Mouse (Mus musculus) spleen, adult 2 months (tissue): ENCODE measurements around the gene Cnn3. TPM values are rescaled to one million over a fixed set of nuclear protein-coding genes. Genes with fewer than 3 reads are reported as not detected.

Experiments
- DNase-seq, 2 experiments: peaks; one replicate each; pipeline versions ENCODE4 v3.0.0 to v3.0.0-alpha.2; 2012 to 2021; ENCODE audit warnings: low spot score in 2 of 2, low read depth in 1 of 2
- H3K27ac ChIP-seq: fragments of 200-500 bp; 2 replicates; pipeline ENCODE4 v1.5.1; 2012; ENCODE audit warnings: low read length, inconsistent platforms; ENCODE audit not compliant: insufficient read depth
- H3K27me3 ChIP-seq: fragments of 200-500 bp; 2 replicates; pipeline ENCODE4 v1.6.1; 2012; ENCODE audit warnings: mild to moderate bottlenecking, moderate library complexity, low read length, inconsistent platforms; ENCODE audit not compliant: control insufficient read depth, insufficient read depth
- H3K36me3 ChIP-seq: fragments of 200-500 bp; 2 replicates; pipeline ENCODE4 v1.6.1; 2012; ENCODE audit warnings: mild to moderate bottlenecking, low read length, inconsistent platforms; ENCODE audit not compliant: control insufficient read depth, insufficient read depth
- H3K4me1 ChIP-seq: fragments of 200-500 bp; 2 replicates; pipeline ENCODE4 v1.6.1; 2011; ENCODE audit warnings: inconsistent platforms; ENCODE audit not compliant: control insufficient read depth, insufficient read depth, insufficient read length
- H3K4me3 ChIP-seq: fragments of 200-500 bp; 2 replicates; pipeline ENCODE4 v1.5.1; 2011; ENCODE audit warnings: mild to moderate bottlenecking, inconsistent platforms; ENCODE audit not compliant: insufficient read depth, insufficient read length; ENCODE audit errors: extremely low read depth
- CTCF ChIP-seq: fragments of 200-500 bp; IDR thresholded peaks from 2 replicates; pipeline ENCODE4 v1.5.1; 2011; ENCODE audit warnings: mild to moderate bottlenecking, inconsistent platforms; ENCODE audit not compliant: insufficient read depth, insufficient read length, insufficient replicate concordance; ENCODE audit errors: extremely low read depth
- POLR2A ChIP-seq: fragments of 200-500 bp; IDR thresholded peaks from 2 replicates; pipeline ENCODE4 v1.6.1; 2011; ENCODE audit warnings: low read depth, low read length, inconsistent platforms
- WGBS: fragments of 180-500 bp; shearing (Covaris S2); methylation state at CpG from one replicate; pipeline ENCODE4 v1.1.7; 2018; 5-methylcytosine and 5-hydroxymethylcytosine counted together
- polyA plus RNA-seq: library from polyadenylated mRNA; depleted of rRNA; stranded (reverse); fragments of >200 nt; gene quantifications from 2 replicates; pipeline ENCODE4 v1.2.3, GENCODE M21; 2012

Gene Cnn3
- polyA plus RNA-seq, 1 experiment: 55.7 TPM

DNA sequence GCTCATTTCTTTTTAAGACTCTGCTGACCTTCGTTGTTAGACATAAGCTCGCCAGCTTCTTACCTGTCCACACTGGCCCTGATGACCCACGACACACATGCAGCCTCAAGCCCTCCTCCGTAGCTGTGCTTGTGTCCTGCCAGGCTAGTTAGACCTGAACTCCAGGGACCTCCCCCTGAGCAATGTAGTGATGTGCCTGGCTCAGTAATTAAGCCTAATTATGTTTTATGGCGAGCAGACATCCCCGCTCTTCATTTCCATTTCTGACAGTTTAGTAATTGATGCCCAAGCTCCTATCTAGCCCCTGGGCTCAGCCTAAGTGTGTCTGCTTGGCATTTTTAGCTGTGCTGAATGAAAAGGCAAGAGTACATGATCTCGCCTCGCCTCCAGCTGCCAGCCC lies 22.3 kb downstream of the Cnn3 start:
- Histone ChIP-seq H3K4me3 (no peak overlapping the region), H3K36me3 (peaks cover 12% of the 10 kb centered on the region), H3K27ac (no peak overlapping the region), H3K27me3 (no peaks in the 10 kb centered on the region), H3K4me1 (0 out of 2 replicates have a peak, but pooled peaks cover 3% of the 10 kb centered on the region)
- no peak for DNase-seq
- WGBS: 91% methylated on average over 8 of the region's 8 CpGs
- TF ChIP-seq CTCF: no peak

DNA sequence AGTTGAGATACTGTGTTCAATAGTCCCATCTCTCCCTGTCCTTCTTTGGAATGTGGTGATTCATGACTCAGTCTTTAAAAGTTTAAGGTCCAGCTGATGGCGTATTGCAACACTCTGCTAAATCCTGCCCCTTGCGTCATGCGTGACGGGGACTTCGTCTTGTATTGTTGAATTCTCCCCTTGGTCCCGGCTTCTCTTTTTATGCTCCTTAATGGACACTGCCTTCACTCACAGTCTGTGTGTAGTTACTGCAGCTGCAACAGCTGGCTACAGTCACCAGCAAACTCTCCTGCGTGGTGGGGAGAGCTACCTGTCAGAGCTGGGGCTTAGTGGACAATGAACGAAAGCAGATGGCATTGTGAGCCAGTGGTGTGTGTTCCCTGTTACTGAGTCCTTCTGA lies 23.2 kb downstream of the Cnn3 start:
- no peak overlapping the region for H3K4me3 ChIP-seq
- no peaks in the 10 kb centered on the region for H3K27me3 ChIP-seq
- WGBS: 87% methylated on average over 8 of the region's 8 CpGs
- no peaks in the 10 kb centered on the region for H3K4me1 ChIP-seq
- no peak for DNase-seq
- TF ChIP-seq POLR2A (no peak), CTCF (no peak)
- H3K27ac ChIP-seq: no peak overlapping the region
- peaks cover 14% of the 10 kb centered on the region for H3K36me3 ChIP-seq

DNA sequence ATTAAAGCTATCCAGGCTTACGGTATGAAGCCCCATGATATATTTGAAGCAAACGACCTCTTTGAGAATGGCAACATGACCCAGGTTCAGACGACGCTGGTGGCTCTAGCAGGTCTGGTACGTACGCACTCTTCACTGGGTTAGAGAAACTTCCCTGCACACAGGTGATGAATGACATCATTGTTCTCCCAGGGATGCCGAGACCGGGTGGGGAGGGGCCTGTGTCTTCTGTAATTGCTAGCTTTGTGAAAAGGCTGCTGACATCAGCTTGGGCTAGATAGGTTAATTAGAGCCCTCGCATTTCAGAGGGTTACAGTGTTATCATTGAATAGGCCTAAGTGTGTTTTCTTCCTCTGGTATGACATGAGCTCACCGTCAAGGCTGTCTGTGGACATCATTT lies 25.1 kb downstream of the Cnn3 start:
- TF ChIP-seq CTCF: no peak
- TF ChIP-seq POLR2A: no peak

DNA sequence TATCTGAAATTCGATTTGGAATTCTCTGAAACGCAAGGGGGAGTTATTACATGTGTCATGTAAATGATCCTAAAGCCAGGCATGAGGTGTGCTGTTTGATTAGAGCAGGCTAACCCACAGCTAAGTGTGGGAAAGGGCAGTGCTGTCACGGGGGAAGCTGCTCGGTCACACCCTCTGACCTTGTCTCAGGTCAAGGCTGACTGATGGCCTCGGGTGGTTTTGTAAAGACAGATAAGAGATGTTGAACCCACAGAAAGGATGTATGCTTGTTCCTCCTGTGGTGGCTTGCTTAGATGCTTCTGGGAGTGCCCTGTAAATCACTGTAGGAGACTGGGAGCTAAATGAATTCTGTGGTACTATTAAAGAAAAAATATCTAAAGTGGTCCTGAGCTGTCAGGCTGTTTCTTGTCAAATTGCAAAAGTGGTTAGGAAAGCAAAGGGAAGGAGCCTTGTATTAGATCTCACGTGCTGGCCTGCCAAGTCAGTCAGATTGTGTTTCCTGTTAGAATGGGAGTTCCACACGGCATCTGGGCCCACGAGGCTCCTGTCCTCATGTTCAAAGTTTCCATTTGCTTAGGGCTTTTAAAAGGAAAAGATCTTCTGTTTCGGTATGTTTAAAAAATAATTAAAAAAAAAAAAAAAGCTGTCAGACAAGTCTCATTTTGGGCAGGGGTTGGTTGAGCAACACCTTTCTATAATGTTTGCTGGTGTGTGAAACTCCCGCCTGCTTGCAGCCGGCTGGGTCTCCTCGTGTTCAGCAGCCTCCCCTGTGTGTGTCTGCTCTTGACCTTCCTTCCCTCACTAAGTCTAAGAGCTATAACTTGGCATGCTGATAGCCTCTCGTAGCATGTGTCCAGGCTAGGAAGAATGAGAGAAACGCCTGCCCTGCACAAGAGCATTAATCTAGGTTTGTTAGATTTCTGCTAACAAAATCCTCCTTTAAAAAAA lies 32.5 kb downstream of the Cnn3 start:
- H3K36me3 ChIP-seq: peaks cover 12% of the 10 kb centered on the region
- WGBS: 59% methylated on average over 14 of the region's 14 CpGs
- H3K4me1 ChIP-seq: peaks cover 11% of the 10 kb centered on the region
- H3K4me3 ChIP-seq: no peak overlapping the region
- no peak overlapping the region for H3K27ac ChIP-seq
- TF ChIP-seq CTCF: no peak
- no peak for TF ChIP-seq POLR2A
- no peak for DNase-seq
- H3K27me3 ChIP-seq: no peaks in the 10 kb centered on the region

More for the DNA sequence above, 25.1 kb downstream of the Cnn3 start:
- no peak for DNase-seq
- Histone ChIP-seq H3K27ac (no peak overlapping the region), H3K27me3 (no peaks in the 10 kb centered on the region), H3K36me3 (peaks cover 23% of the 10 kb centered on the region), H3K4me3 (no peak overlapping the region), H3K4me1 (no peaks in the 10 kb centered on the region)
- 93% methylated on average over 10 of the region's 10 CpGs for WGBS

DNA sequence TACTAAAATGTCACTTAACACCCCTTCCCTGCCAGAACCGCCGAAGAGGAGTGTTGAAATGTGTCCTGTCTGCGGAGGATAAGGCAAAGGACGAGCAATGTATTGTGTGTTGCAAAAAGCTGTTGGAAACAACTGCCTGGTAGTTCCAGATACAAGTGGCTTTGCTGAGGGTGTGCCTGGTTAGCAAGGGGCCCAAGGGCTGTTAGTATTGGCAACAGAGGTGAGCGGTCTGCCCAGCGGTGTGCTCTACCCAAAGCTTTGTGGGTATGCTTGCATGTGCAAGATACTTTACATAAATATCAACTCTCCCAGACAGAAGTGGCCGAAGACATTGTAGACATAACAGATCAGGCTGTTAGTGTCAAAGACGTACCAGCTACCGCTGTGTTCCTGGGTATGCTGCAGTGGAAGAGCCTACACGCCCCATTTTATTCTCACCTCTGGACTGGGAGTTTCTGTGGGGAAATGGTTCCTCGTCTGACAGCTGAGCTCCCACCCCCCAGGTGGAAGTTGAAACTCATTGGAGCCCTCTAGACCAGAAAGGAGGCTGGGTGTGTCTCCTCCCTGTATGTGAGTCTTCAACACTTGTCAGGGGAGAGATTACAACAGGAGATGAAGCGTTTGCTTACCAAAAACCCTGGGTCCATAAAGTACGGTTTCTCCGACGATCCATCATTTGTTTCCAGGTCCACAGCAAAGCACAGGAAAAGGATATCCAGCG lies 34.3 kb downstream of the Cnn3 start:
- TF ChIP-seq POLR2A: no peak
- no peak for TF ChIP-seq CTCF
- peaks cover 7% of the 10 kb centered on the region for H3K36me3 ChIP-seq
- 74% methylated on average over 16 of the region's 16 CpGs for WGBS
- no peak overlapping the region for H3K27ac ChIP-seq
- H3K4me1 ChIP-seq: peaks cover 11% of the 10 kb centered on the region
- DNase-seq: no peak
- no peaks in the 10 kb centered on the region for H3K27me3 ChIP-seq
- H3K4me3 ChIP-seq: no peak overlapping the region

DNA sequence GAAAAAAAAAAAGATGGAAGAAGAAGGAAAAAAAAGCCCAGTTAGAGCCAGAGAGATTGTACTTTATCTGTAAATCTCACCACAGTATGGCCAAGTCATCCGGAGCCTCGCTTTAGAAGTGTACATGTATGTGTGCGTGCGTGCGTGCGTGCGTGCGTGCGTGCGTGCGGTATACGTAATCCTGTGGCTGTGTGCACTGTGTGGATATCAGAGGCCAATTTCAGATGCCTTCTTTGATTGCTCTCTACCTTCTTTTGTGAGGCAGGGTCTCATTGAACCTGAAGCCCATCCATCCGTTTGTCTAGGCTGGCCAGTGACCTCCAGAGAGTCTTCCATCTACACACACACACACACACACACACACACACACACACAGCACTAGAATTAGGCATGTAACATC lies 35.2 kb downstream of the Cnn3 start:
- DNase-seq: no peak
- TF ChIP-seq CTCF: no peak
- TF ChIP-seq POLR2A: no peak
- H3K36me3 ChIP-seq: peaks cover under 1% of the 10 kb centered on the region; the same call in 1 of the 2 replicates
- H3K27ac ChIP-seq: no peak overlapping the region
- 88% methylated on average over 13 of the region's 13 CpGs for WGBS
- H3K4me1 ChIP-seq: peaks cover 11% of the 10 kb centered on the region
- H3K27me3 ChIP-seq: no peaks in the 10 kb centered on the region
- no peak overlapping the region for H3K4me3 ChIP-seq

DNA sequence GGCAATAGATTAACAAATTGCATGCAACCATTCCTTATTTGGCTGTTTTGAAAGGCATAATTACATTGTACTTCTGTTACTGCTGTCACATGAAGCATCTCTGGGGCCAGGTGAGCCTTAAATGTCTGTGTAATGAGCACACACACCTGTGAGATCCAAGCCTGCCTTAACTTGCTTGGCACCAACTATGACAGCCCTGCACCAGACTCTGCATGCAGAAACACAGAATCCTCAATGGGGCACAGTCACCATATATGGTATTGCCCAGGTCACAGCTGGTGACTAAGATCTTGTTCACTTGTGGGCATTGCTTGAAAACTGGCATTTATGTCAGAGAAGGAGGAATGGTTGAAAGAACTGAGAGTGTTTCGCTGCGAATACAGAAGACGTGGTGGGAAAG lies 36.5 kb downstream of the Cnn3 start:
- Histone ChIP-seq H3K27me3 (no peaks in the 10 kb centered on the region), H3K36me3 (no peaks in the 10 kb centered on the region), H3K4me1 (peaks cover 17% of the 10 kb centered on the region), H3K27ac (no peak overlapping the region), H3K4me3 (no peak overlapping the region)
- 89% methylated on average over 3 of the region's 3 CpGs for WGBS
- TF ChIP-seq POLR2A: no peak
- no peak for TF ChIP-seq CTCF
- DNase-seq: no peak
